In the genomic region with DNA sequence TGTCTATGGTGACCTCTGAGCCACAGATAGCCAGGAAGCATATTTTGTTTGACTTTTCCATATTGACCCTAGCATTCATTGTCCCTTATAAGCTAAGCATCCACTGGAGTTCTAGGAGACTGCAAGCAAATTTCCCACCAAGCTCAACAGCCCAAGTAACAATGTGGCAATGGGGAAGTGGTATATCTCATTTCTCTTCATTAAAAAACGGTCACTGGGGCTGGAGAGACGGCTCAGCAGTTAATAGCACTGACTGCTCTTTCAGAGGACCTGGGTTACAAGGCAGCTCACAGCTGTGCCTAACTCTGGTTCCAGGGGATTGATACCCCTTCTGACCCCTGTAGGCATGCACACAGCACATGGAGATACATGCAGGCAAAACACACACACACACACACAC, we compare ENCODE assay signal across 18 mouse cellular contexts. TPM values are rescaled to one million over a fixed set of nuclear protein-coding genes. Genes with fewer than 3 reads are reported as not detected.
"Had no signal": no experiment of that assay in that cellular context is flagged by ENCODE, and none has a peak within 500 bp of the region (broad histone marks: within the 10 kb centered on the region; RNA-seq: fewer than 3 reads in every experiment).

No protein-coding gene starts in this region.

- H3K36me3 ChIP-seq: limb, embryonic 10.5 days; midbrain, embryonic 15.5 days; neural tube, embryonic 12.5 days; stomach, embryonic 15.5 days had no signal

- ATAC-seq: lung, postnatal 0 days; midbrain, embryonic 15.5 days had no signal

- H3K27me3 ChIP-seq: liver, embryonic 15.5 days; megakaryocyte, embryonic 14.5 days; midbrain, embryonic 15.5 days; neural tube, embryonic 12.5 days; stomach, embryonic 15.5 days had no signal

- H3K9me3 ChIP-seq: limb, embryonic 10.5 days; liver, embryonic 15.5 days; megakaryocyte, embryonic 14.5 days; midbrain, embryonic 15.5 days; neural tube, embryonic 12.5 days; stomach, embryonic 15.5 days had no signal

- H3K4me2 ChIP-seq: liver, embryonic 11.5 days; liver, embryonic 15.5 days; midbrain, embryonic 11.5 days; midbrain, embryonic 15.5 days; neural tube, embryonic 12.5 days; stomach, embryonic 15.5 days had no signal

- DNase-seq: kidney, adult 11 months; kidney, postnatal 14 days; lung, adult 2 months; lung, postnatal 36 days; spleen, adult 18-20 months; thymus, postnatal 36 days had no signal

- H3K4me3 ChIP-seq: limb, embryonic 10.5 days; liver, embryonic 15.5 days; megakaryocyte, embryonic 14.5 days; midbrain, embryonic 15.5 days; neural tube, embryonic 12.5 days; stomach, embryonic 15.5 days had no signal

- H3K27ac ChIP-seq: limb, embryonic 10.5 days; liver, embryonic 15.5 days; midbrain, embryonic 15.5 days; neural tube, embryonic 12.5 days; stomach, embryonic 15.5 days had no signal

- H3K9ac ChIP-seq: liver, embryonic 15.5 days; midbrain, embryonic 15.5 days; neural tube, embryonic 12.5 days; stomach, embryonic 15.5 days had no signal

- H3K4me1 ChIP-seq: midbrain, embryonic 15.5 days; neural tube, embryonic 12.5 days; stomach, embryonic 15.5 days had no signal

RNA-seq across cellular contexts. Expression of a gene that starts 32.5 kb away (rescaled TPM):
- total RNA-seq: monocyte, adult 5-6 weeks; neutrophil, adult 5-6 weeks had no signal
- polyA plus RNA-seq: large intestine, adult 2 months; limb, embryonic 10.5 days; midbrain, embryonic 11.5 days; neural tube, embryonic 12.5 days had no signal
